Mouse (Mus musculus): Measurements from ENCODE around the gene Mgat2.
"Not testable (repeated sequence)": the region's sequence is repeated elsewhere in the genome, so short reads cannot be mapped to it uniquely, and the experiment has no call there.

Mgat2 gene

GRCm38 (mm10) chr12:69183583-69184308 is at the start of gene Mgat2, which contains the start of gene Rpl36al:
TSS of gene Mgat2 (plus strand) at chr12:69184157.
TSS of gene Rpl36al (minus strand) at chr12:69184083.
- DNase-seq (ENCODE audit: low spot score): peak; percentile 100

- DNase-seq (ENCODE audit: low spot score): no peak
These were observed 44.8 kb upstream of the Mgat2 start for GRCm38 (mm10) chr12:69139201-69139600.

- DNase-seq (ENCODE audit: low spot score): no peak
These were observed 44.1 kb upstream of the Mgat2 start for GRCm38 (mm10) chr12:69139841-69140240.

GRCm38 (mm10) chr12:69143460-69143859 is 40.5 kb upstream of the Mgat2 start:
- DNase-seq (ENCODE audit: low spot score): no peak

- DNase-seq (ENCODE audit: low spot score): no peak
These were observed 36.7 kb upstream of the Mgat2 start for GRCm38 (mm10) chr12:69147166-69147735.

- no peak for DNase-seq (ENCODE audit: low spot score)
These were observed 33.9 kb upstream of the Mgat2 start for GRCm38 (mm10) chr12:69150049-69150448.

GRCm38 (mm10) chr12:69155923-69156322 is 28.0 kb upstream of the Mgat2 start:
- DNase-seq (ENCODE audit: low spot score): no peak

- DNase-seq (ENCODE audit: low spot score): no peak
These were observed 27.5 kb upstream of the Mgat2 start for GRCm38 (mm10) chr12:69156436-69156835.

- DNase-seq (ENCODE audit: low spot score): no peak
These were observed 26.9 kb upstream of the Mgat2 start for GRCm38 (mm10) chr12:69157107-69157506.

GRCm38 (mm10) chr12:69158366-69158764 is 25.6 kb upstream of the Mgat2 start:
- peak; percentile 54 for DNase-seq (ENCODE audit: low spot score)

- peak; percentile 100 for DNase-seq (ENCODE audit: low spot score)
These were observed 25.0 kb upstream of the Mgat2 start, which contains the start of gene Rps29 for GRCm38 (mm10) chr12:69158765-69159577. TSS of gene Rps29 (minus strand) at chr12:69159186.

- peak; percentile 87 for DNase-seq (ENCODE audit: low spot score)
These were observed 24.4 kb upstream of the Mgat2 start for GRCm38 (mm10) chr12:69159578-69159940.

- not testable (repeated sequence) for DNase-seq (ENCODE audit: low spot score)
These were observed 23.3 kb upstream of the Mgat2 start for GRCm38 (mm10) chr12:69160677-69161076.

- not testable (repeated sequence) for DNase-seq (ENCODE audit: low spot score)
These were observed 20.4 kb upstream of the Mgat2 start for GRCm38 (mm10) chr12:69163586-69163985.

GRCm38 (mm10) chr12:69164904-69165303 is 19.1 kb upstream of the Mgat2 start:
- no peak for DNase-seq (ENCODE audit: low spot score)

GRCm38 (mm10) chr12:69166861-69167581 is 16.9 kb upstream of the Mgat2 start:
- DNase-seq (ENCODE audit: low spot score): not testable (repeated sequence)

GRCm38 (mm10) chr12:69167656-69168460 is 16.1 kb upstream of the Mgat2 start:
- no peak for DNase-seq (ENCODE audit: low spot score)

- peak; percentile 89 for DNase-seq (ENCODE audit: low spot score)
These were observed 15.4 kb upstream of the Mgat2 start, which contains the start of gene Lrr1 for GRCm38 (mm10) chr12:69168461-69169106. TSS of gene Lrr1 (plus strand) at chr12:69168814.

- DNase-seq (ENCODE audit: low spot score): no peak
These were observed 12.7 kb upstream of the Mgat2 start for GRCm38 (mm10) chr12:69171307-69171706.

GRCm38 (mm10) chr12:69175975-69176374 is 8.0 kb upstream of the Mgat2 start:
- DNase-seq (ENCODE audit: low spot score): no peak

GRCm38 (mm10) chr12:69177526-69177925 is 6.4 kb upstream of the Mgat2 start:
- DNase-seq (ENCODE audit: low spot score): no peak

Data from MN1 (cell line).